15 mouse cellular contexts compared by ENCODE assay signal in genomic region chr13:76840712-76841111, GRCm38 (mm10).
A peak's percentile ranks its signal among the peaks of the same experiment; 100 is the strongest.
DNase-seq lines count a peak whose midpoint lies in the region; TF ChIP-seq lines count a peak whose summit lies in the region.
"Had no signal": no experiment of that assay in that cellular context is flagged by ENCODE, and none has a peak within 500 bp of the region (broad histone marks: within the 10 kb centered on the region; RNA-seq: fewer than 3 reads in every experiment).

No protein-coding gene starts in this region.

- peak overlapping the region; percentile 70; the same call in 1 of the 2 replicates for H3K27ac ChIP-seq in CH12.LX (ENCODE audit: insufficient read depth, low read depth)

- peak; percentile 51; the same call in 1 of the 2 replicates for TF ChIP-seq EP300 in CH12.LX (IDR thresholded peaks at IDR 0.05; ENCODE audit: low read length)

- in situ Hi-C loops in CH12.LX (cut with MboI; ENCODE audit: low pct_ligation_motif_present, low pct_unique_long_range_greater_than_20kb, low sequenced_read_pairs) = loop anchor here (10.0 to 25.0 kb wide), 2 partner anchors 124 to 372 kb away; no protein-coding TSS in a partner anchor

- H3K4me1 ChIP-seq in CH12.LX (ENCODE audit: control insufficient read depth in 1 of 2, insufficient read depth in 2 of 2) = peaks cover 2 to 55% of the 10 kb centered on the region in 2 experiments; a peak in 3 of 4 replicates

- H3K4me2 ChIP-seq in CH12.LX (ENCODE audit: insufficient read depth, low read depth, poor library complexity, severe bottlenecking) = peak overlapping the region; percentile 88

- peak overlapping the region; percentile 26; the same call in 1 of the 2 replicates for H3K9ac ChIP-seq in CH12.LX (ENCODE audit: insufficient read depth, low read depth)

- no peak for TF ChIP-seq RAD21 in CH12.LX (IDR thresholded peaks at IDR 0.05; ENCODE audit: low read depth, low read length)

- H3K27me3 ChIP-seq in CH12.LX (replicated peaks) = no peaks in the 10 kb centered on the region

- TF ChIP-seq CTCF in CH12.LX (conservative IDR thresholded peaks at IDR 0.05 in 1 of 2, IDR thresholded peaks at IDR 0.05 in 1 of 2; ENCODE audit: low read depth in 2 of 2, low read length in 2 of 2) = no peak

- no peak for TF ChIP-seq POLR2A in CH12.LX (IDR thresholded peaks at IDR 0.05; ENCODE audit: low read depth, low read length)

- H3K79me2 ChIP-seq in CH12.LX (replicated peaks; ENCODE audit: control insufficient read depth, extremely low read depth, insufficient read depth, poor library complexity, severe bottlenecking) = no peaks in the 10 kb centered on the region

- H3K9me3 ChIP-seq in CH12.LX (replicated peaks; ENCODE audit: low read length) = no peaks in the 10 kb centered on the region
- H3K9me3 ChIP-seq: G1E had no signal

- no peak overlapping the region for H3K4me3 ChIP-seq in CH12.LX (replicated peaks in 1 of 3; ENCODE audit: low read depth in 2 of 3, low read length in 2 of 3, poor library complexity in 1 of 3)

- dilution Hi-C loops in CH12.LX (cut with MboI; ENCODE audit: extremely low pct_ligation_motif_present, extremely low pct_unique_long_range_greater_than_20kb, low sequenced_read_pairs) = no loop called here

- H3K36me3 ChIP-seq in CH12.LX (replicated peaks in 1 of 2; ENCODE audit: control insufficient read depth in 1 of 2, insufficient read depth in 1 of 2, low read length in 1 of 2) = no peaks in the 10 kb centered on the region
- H3K36me3 ChIP-seq: G1E had no signal

- peak; percentile 34 for DNase-seq in CH12.LX (ENCODE audit: extremely low read depth)
- no peak for DNase-seq in layer of hippocampus, postnatal 25 days (ENCODE audit: extremely low spot score in 1 of 2, low spot score in 1 of 2)
- DNase-seq: adrenal gland, adult 2 months; adrenal gland, adult 8-10 months; adrenal gland, postnatal 10 days; adrenal gland, postnatal 14 days; adrenal gland, postnatal 25 days; adrenal gland, postnatal 36 days; B cell, adult 2 months; cerebellum, adult 11 months; cerebellum, adult 11-12 months; cerebellum, adult 18-20 months; cerebellum, adult 2 months; cerebellum, adult 8-10 months had no signal

TF ChIP-seq in CH12.LX, 34 proteins besides CTCF, POLR2A, EP300 and RAD21:
- TF ChIP-seq UBTF (IDR thresholded peaks at IDR 0.05; ENCODE audit: low read depth, low read length) = no peak
- no peak for TF ChIP-seq HCFC1 (IDR thresholded peaks at IDR 0.05; ENCODE audit: low read depth, low read length)
- no peak for TF ChIP-seq SMC3 (IDR thresholded peaks at IDR 0.05; ENCODE audit: low read depth, low read length)
- peak; percentile 98 for TF ChIP-seq MEF2A (IDR thresholded peaks at IDR 0.05; ENCODE audit: borderline replicate concordance, low read depth, low read length)
- TF ChIP-seq ZMIZ1 (IDR thresholded peaks at IDR 0.05; ENCODE audit: low read depth, low read length) = no peak
- no peak for TF ChIP-seq MAZ (IDR thresholded peaks at IDR 0.05; ENCODE audit: low read depth, low read length)
- no peak for TF ChIP-seq ZKSCAN1 (IDR thresholded peaks at IDR 0.05; ENCODE audit: borderline replicate concordance, low read depth, low read length)
- TF ChIP-seq ZNF384 (IDR thresholded peaks at IDR 0.05; ENCODE audit: low read depth, low read length) = no peak
- TF ChIP-seq NRF1 (IDR thresholded peaks at IDR 0.05; ENCODE audit: low read depth, low read length) = no peak
- TF ChIP-seq TBP (conservative IDR thresholded peaks at IDR 0.05; ENCODE audit: low read depth, low read length) = 0 out of 2 replicates have a peak, but pooled peaks have one; percentile 31
- TF ChIP-seq CHD1 (IDR thresholded peaks at IDR 0.05; ENCODE audit: low read depth, low read length) = no peak
- TF ChIP-seq E2F4 (IDR thresholded peaks at IDR 0.05; ENCODE audit: insufficient replicate concordance, low read depth, low read length) = no peak
- no peak for TF ChIP-seq GABPA (IDR thresholded peaks at IDR 0.05; ENCODE audit: insufficient replicate concordance, low read depth, low read length)
- peak; percentile 96 for TF ChIP-seq JUN (IDR thresholded peaks at IDR 0.05; ENCODE audit: insufficient read depth, low read depth, low read length)
- TF ChIP-seq ZC3H11A (IDR thresholded peaks at IDR 0.05; ENCODE audit: low read depth, low read length) = no peak
- TF ChIP-seq POLR2AphosphoS2 (IDR thresholded peaks at IDR 0.05; ENCODE audit: low read depth, low read length) = no peak
- TF ChIP-seq JUND (conservative IDR thresholded peaks at IDR 0.05; ENCODE audit: low read depth, low read length) = peak; percentile 93
